Mouse (Mus musculus) lung, postnatal 0 days (tissue): ENCODE measurements at regions not wholly inside any gene's neighbourhood (a gene's known extent, or its start where the extent isn't known, plus 50 kb on each side); places are given as distances from the start of the nearest gene placed in this dataset.
A peak's percentile ranks its signal among the peaks of the same experiment; 100 is the strongest.

Experiments
- ATAC-seq: fragments of 200-750 bp; cut with Nextera tagmentation; 2 replicates; pipeline ENCODE4 v1.8.0; 2017; ENCODE audit warnings: moderate library complexity
- DNase-seq: peaks from one replicate; pipeline ENCODE4 v3.0.0-alpha.2; 2016; ENCODE audit warnings: low spot score
- H3K27ac ChIP-seq: fragments of 300-500 bp; sonication (generic); 2 replicates; pipeline ENCODE4 v1.5.1; 2014; ENCODE audit warnings: antibody characterized with exemption, mild to moderate bottlenecking, low read length, mixed read lengths
- H3K27me3 ChIP-seq: fragments of 300-500 bp; sonication (generic); replicated peaks from 2 replicates; pipeline ENCODE4 v1.6.1; 2014; ENCODE audit warnings: low read length, mixed read lengths; ENCODE audit not compliant: insufficient read depth
- H3K36me3 ChIP-seq: fragments of 300-500 bp; sonication (generic); 2 replicates; pipeline ENCODE4 v1.6.1; 2014; ENCODE audit warnings: low read length, mixed read lengths; ENCODE audit not compliant: insufficient read depth
- H3K4me1 ChIP-seq: fragments of 300-500 bp; sonication (generic); 2 replicates; pipeline ENCODE4 v1.6.1; 2014; ENCODE audit warnings: antibody characterized with exemption, low read depth, low read length, mixed read lengths; ENCODE audit not compliant: insufficient read depth
- H3K4me2 ChIP-seq: fragments of 300-500 bp; sonication (generic); replicated peaks from 2 replicates; pipeline ENCODE4 v1.6.1; 2014; ENCODE audit warnings: low read depth, mild to moderate bottlenecking, low read length, moderate library complexity, mixed read lengths
- H3K4me3 ChIP-seq: fragments of 300-500 bp; sonication (generic); 2 replicates; pipeline ENCODE4 v1.5.1; 2014; ENCODE audit warnings: low read depth, low read length
- H3K9ac ChIP-seq: fragments of 300-500 bp; sonication (generic); replicated peaks from 2 replicates; pipeline ENCODE4 v1.6.1; 2014; ENCODE audit warnings: low read depth, mild to moderate bottlenecking
- H3K9me3 ChIP-seq: fragments of 300-500 bp; sonication (generic); 2 replicates; pipeline ENCODE4 v1.6.1; 2016; ENCODE audit warnings: low read length, mixed read lengths
- CTCF ChIP-seq: IDR thresholded peaks from 2 replicates; pipeline ENCODE4 v1.5.1; 2016; ENCODE audit warnings: antibody characterized with exemption, mild to moderate bottlenecking
- EP300 ChIP-seq: IDR thresholded peaks from 2 replicates; pipeline ENCODE4 v1.6.1; 2016; ENCODE audit warnings: antibody characterized with exemption, mild to moderate bottlenecking, control low read depth
- WGBS: fragments of 180-500 bp; shearing (Covaris S2); extraction: QIAGEN DNeasy Blood & Tissue Kit; methylation state at CpG from one replicate; pipeline ENCODE4 v1.1.7; 2014; 5-methylcytosine and 5-hydroxymethylcytosine counted together

DNA sequence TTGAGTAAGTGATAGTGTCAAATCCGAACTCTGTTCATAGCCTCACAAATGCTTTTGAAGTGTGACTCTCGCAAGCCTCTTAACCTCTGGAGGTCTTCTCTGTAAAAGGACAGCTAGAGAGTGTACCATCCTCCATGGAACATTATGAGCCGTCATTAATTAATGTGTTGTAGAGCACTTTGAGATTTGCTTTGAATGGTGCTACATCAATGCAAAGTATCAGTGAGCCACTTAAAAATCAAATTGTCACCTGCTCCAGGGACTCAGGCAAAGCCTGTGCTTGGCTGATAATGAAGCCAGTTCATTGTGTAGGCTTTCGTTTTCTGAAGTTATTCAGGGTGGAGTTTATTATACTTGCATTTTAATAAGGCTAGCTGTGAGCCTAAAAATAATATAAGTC, 801.8 kb upstream of the B3galt2 start:
- ATAC-seq (no peak), DNase-seq (no peak)
- Histone ChIP-seq H3K4me1 (no peaks in the 10 kb centered on the region), H3K36me3 (no peaks in the 10 kb centered on the region), H3K4me2 (no peak overlapping the region), H3K27ac (no peak overlapping the region), H3K9ac (no peak overlapping the region), H3K9me3 (no peaks in the 10 kb centered on the region), H3K4me3 (no peak overlapping the region), H3K27me3 (no peaks in the 10 kb centered on the region)
- WGBS = 41% methylated on average over 4 of the region's 4 CpGs
- TF ChIP-seq EP300 (no peak), CTCF (no peak)

DNA sequence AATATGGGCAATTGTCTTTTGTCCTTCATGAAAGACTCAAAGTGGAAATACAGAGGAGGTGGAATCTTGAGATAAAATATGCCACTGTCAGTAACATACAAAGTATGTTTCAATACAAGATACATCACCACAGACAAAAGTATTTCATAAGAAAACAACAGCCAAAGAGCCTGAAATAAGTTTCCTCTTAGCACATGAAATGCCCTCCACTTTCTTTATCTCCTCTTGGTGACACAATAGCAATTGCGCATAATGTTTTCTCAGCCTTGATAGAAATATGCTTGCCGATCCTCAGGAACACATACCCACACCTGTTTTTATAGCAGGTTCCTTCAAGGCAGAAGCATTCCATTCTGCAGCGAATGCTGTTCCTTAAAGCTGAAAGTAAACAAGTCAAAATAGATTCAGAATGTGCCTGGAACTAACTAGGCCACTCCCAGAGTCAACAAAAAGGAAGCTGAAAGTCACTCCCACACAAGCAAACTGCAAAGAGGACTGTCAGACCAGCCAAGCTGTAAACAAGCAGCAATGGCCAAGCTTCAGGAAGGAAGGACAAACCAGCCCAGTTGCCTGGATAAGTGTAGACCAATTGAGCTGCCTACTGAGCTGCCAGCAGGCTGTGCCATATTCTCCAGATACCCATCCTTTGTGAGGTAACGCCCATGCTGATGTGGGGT, 773.3 kb upstream of the B3galt2 start:
- H3K9me3 ChIP-seq = no peaks in the 10 kb centered on the region
- no peaks in the 10 kb centered on the region for H3K27me3 ChIP-seq
- no peak overlapping the region for H3K9ac ChIP-seq
- TF ChIP-seq EP300 (no peak), CTCF (no peak)
- DNase-seq (peak; percentile 12), ATAC-seq (no peak)
- no peak overlapping the region for H3K4me3 ChIP-seq
- no peaks in the 10 kb centered on the region for H3K4me1 ChIP-seq
- H3K27ac ChIP-seq = no peak overlapping the region
- no peak overlapping the region for H3K4me2 ChIP-seq
- H3K36me3 ChIP-seq = no peaks in the 10 kb centered on the region
- 60% methylated on average over 4 of the region's 4 CpGs for whole genome bisulfite sequencing

DNA sequence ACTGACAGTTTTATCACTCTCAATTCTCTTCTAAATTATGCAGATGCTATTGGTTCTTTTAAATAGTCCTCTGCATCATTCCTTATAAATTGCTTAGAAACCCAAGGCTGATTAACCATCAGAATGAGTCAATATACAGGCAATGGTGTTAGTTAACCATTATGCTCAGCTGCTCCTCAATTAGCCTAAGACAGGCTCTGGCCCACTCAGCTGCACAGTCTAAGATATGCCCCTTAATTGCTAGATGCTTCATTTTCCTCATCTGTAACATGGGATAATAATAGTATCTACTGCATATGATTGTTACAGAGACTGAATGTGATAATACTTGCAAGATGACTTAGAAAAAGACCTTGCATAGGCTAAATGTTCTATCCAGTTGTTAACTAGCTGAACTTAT, 748.6 kb upstream of the B3galt2 start:
- no peak for ATAC-seq

DNA sequence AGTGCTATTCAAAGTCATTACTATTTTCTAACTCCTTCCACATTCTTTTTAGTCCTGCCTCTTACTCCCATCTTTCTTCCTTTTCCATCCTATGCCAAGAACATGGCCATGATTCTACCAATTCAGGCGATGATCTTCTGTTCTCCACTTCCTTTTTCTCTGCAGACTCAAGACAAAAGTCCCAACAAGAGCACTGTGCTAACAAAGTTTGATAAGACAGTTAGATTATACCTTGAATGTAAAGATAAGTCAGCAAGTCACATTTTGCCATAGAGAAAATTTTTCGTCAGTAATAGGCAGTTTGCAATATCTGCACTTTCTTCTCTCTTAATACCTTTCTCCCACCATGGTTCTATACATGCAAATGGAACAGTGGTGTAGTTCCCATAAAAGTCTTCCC, 747.3 kb upstream of the B3galt2 start:
- H3K27ac ChIP-seq = no peak overlapping the region
- no peak overlapping the region for H3K4me3 ChIP-seq
- no peak for ATAC-seq
- no peak for DNase-seq
- H3K9ac ChIP-seq = no peak overlapping the region
- no peaks in the 10 kb centered on the region for H3K36me3 ChIP-seq
- H3K27me3 ChIP-seq = no peaks in the 10 kb centered on the region
- no peak overlapping the region for H3K4me2 ChIP-seq
- no peak for TF ChIP-seq CTCF
- no peak for TF ChIP-seq EP300
- H3K9me3 ChIP-seq = no peaks in the 10 kb centered on the region
- H3K4me1 ChIP-seq = no peaks in the 10 kb centered on the region
- WGBS = 84% methylated on average over 2 of the region's 2 CpGs

More for the DNA sequence above, 748.6 kb upstream of the B3galt2 start:
- H3K4me1 ChIP-seq = no peaks in the 10 kb centered on the region
- H3K27ac ChIP-seq = no peak overlapping the region
- no peaks in the 10 kb centered on the region for H3K36me3 ChIP-seq
- H3K27me3 ChIP-seq = no peaks in the 10 kb centered on the region
- no peak overlapping the region for H3K9ac ChIP-seq
- no peak for DNase-seq
- TF ChIP-seq CTCF = no peak
- TF ChIP-seq EP300 = no peak
- H3K4me3 ChIP-seq = no peak overlapping the region
- H3K4me2 ChIP-seq = no peak overlapping the region
- no peaks in the 10 kb centered on the region for H3K9me3 ChIP-seq

DNA sequence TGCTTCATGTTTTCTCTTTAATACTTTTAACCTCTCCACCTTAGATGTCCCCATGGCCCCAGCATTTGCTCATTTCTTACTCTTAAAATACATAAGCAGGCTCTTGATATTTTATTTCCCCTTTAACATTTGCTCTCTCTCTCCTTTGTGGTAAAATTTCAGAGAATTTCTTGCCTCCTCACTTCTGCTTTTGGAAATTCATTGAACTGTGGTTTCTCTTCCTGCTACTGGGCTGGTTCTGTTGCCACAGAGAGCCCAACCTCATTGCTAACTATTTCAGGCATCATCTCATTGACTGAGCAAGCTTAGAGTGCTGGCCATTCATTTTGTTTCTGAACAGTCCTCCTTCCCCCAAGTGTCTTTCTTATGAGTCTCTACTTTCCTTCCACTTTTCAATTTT, 746.3 kb upstream of the B3galt2 start:
- Histone ChIP-seq H3K27ac (no peak overlapping the region), H3K4me1 (no peaks in the 10 kb centered on the region), H3K27me3 (no peaks in the 10 kb centered on the region), H3K4me3 (no peak overlapping the region), H3K9me3 (no peaks in the 10 kb centered on the region), H3K4me2 (no peak overlapping the region), H3K9ac (no peak overlapping the region), H3K36me3 (no peaks in the 10 kb centered on the region)
- no peak for ATAC-seq
- peak; percentile 6 for DNase-seq
- no peak for TF ChIP-seq CTCF
- no peak for TF ChIP-seq EP300

DNA sequence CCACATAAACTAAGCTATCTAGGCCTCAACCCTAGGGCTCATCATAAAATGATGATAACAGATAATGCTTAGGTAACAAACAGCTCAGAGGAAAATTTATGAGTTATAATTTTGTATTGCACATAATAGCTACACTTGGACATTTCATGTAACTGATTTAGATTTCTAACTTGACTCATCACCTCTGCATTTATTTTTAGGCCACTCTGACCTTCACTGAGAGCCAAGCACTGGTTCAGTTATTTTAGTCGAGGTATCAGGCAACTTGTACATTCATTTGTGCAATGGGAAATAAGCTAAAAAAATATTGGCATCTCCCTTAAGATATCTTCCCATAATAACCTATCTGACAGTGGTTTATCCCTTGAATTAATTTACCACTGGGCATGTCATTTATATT, 745.4 kb upstream of the B3galt2 start:
- Histone ChIP-seq H3K27ac (no peak overlapping the region), H3K9me3 (no peaks in the 10 kb centered on the region), H3K4me1 (no peaks in the 10 kb centered on the region), H3K27me3 (no peaks in the 10 kb centered on the region), H3K4me3 (no peak overlapping the region), H3K9ac (no peak overlapping the region), H3K4me2 (no peak overlapping the region), H3K36me3 (no peaks in the 10 kb centered on the region)
- ATAC-seq (no peak), DNase-seq (no peak)
- 54% methylated on average over 1 of the region's 1 CpGs for WGBS
- no peak for TF ChIP-seq CTCF
- TF ChIP-seq EP300 = no peak

DNA sequence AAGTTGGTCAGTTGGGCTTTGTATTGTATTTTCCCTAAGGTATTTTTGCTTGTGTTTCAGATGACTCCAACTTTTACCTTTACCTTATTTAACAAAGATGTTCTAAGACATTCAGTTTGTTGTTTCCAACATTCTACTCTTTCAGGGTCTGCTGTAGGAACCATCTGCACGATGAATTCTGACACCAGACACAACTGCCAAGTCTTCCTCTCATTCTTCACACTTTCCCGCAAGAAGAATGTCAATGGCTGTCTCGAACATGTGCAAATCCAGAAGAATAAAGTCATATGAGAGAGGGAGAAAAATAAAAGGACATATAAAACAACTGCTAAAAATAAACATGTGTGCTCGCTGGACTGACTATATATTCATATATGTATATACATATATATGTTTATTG, 730.6 kb upstream of the B3galt2 start:
- DNase-seq (no peak), ATAC-seq (no peak)
- Histone ChIP-seq H3K4me3 (no peak overlapping the region), H3K4me1 (no peaks in the 10 kb centered on the region), H3K4me2 (no peak overlapping the region), H3K27me3 (no peaks in the 10 kb centered on the region), H3K36me3 (no peaks in the 10 kb centered on the region), H3K9me3 (no peaks in the 10 kb centered on the region), H3K27ac (no peak overlapping the region), H3K9ac (no peak overlapping the region)
- WGBS = 77% methylated on average over 4 of the region's 4 CpGs
- TF ChIP-seq CTCF (no peak), EP300 (no peak)
